Mouse (Mus musculus): Measurements from ENCODE around the gene Dnajc25. TPM values are rescaled to one million over a fixed set of nuclear protein-coding genes. Genes with fewer than 3 reads are reported as not detected.

Dnajc25 gene
- total and polyA plus RNA-seq, 3 experiments, result 5.3 to 22.1 (median 18.1) TPM

GRCm38 (mm10) chr4:59037525-59037924 is 42.7 kb downstream of the Dnajc25 start:
- 70% methylated on average over 3 of the region's 3 CpGs for WGBS
- DNase-seq, result no peak

GRCm38 (mm10) chr4:59040397-59041287 is 45.8 kb downstream of the Dnajc25 start:
- H3K9ac ChIP-seq (ENCODE audit: low read depth, low read length), result no peak overlapping the region

More at GRCm38 (mm10) chr4:59037525-59037924, 42.7 kb downstream of the Dnajc25 start:
- intact Hi-C loops (cut with DNase I), result no loop called here
- H3K9ac ChIP-seq (ENCODE audit: low read depth, low read length), result no peak overlapping the region
- H3K79me2 ChIP-seq (replicated peaks; ENCODE audit: control insufficient read depth, insufficient read depth, low read length), result no peaks in the 10 kb centered on the region; the same call in 1 of the 2 replicates
- no peak overlapping the region for H3K27ac ChIP-seq
- H3K4me1 ChIP-seq (ENCODE audit: control insufficient read depth, insufficient read depth, low read length), result peaks cover 3% of the 10 kb centered on the region; the same call in 1 of the 2 replicates
- H3K27me3 ChIP-seq (ENCODE audit: control insufficient read depth, insufficient read depth, low read length), result no peaks in the 10 kb centered on the region
- no peaks in the 10 kb centered on the region for H3K36me3 ChIP-seq (ENCODE audit: control insufficient read depth, insufficient read depth, low read length)
- TF ChIP-seq POLR2A (IDR thresholded peaks at IDR 0.05; ENCODE audit: insufficient read depth, low read depth, low read length) (no peak), EP300 (IDR thresholded peaks at IDR 0.05; ENCODE audit: insufficient read depth, low read depth, low read length) (no peak), CTCF (IDR thresholded peaks at IDR 0.05) (no peak)
- no peak overlapping the region for H3K4me3 ChIP-seq

DNA sequence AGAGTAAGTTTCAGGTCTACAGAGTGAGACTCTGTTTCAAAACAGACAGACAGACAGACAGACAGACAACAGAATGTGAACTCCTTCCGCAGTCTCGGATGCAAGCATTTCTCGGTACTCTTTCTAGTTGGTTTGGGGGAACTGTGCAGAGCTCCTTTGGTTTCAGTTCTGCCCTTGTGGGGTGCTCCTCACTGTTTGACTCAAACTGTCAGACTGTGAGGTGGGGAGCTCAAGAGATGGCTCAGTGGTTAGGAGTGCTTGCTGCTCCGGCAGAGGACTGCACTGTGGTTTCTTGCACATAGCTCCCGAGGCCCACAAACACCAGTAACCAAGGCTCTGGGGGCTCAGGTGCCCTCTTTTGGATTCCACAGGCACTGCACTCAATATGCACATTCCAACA is 48.2 kb downstream of the Dnajc25 start:
- H3K27me3 ChIP-seq (ENCODE audit: control insufficient read depth, insufficient read depth, low read length), result no peaks in the 10 kb centered on the region
- WGBS, result 92% methylated on average over 5 of the region's 5 CpGs
- no peak for DNase-seq
- intact Hi-C loops (cut with DNase I), result no loop called here
- no peaks in the 10 kb centered on the region; the same call in 1 of the 2 replicates for H3K79me2 ChIP-seq (replicated peaks; ENCODE audit: control insufficient read depth, insufficient read depth, low read length)
- no peak for TF ChIP-seq CTCF (IDR thresholded peaks at IDR 0.05)
- no peak for TF ChIP-seq EP300 (IDR thresholded peaks at IDR 0.05; ENCODE audit: insufficient read depth, low read depth, low read length)
- TF ChIP-seq POLR2A (IDR thresholded peaks at IDR 0.05; ENCODE audit: insufficient read depth, low read depth, low read length), result no peak
- no peak overlapping the region for H3K9ac ChIP-seq (ENCODE audit: low read depth, low read length)
- no peaks in the 10 kb centered on the region for H3K36me3 ChIP-seq (ENCODE audit: control insufficient read depth, insufficient read depth, low read length)
- no peaks in the 10 kb centered on the region for H3K4me1 ChIP-seq (ENCODE audit: control insufficient read depth, insufficient read depth, low read length)
- no peak overlapping the region for H3K27ac ChIP-seq
- H3K4me3 ChIP-seq, result no peak overlapping the region

More at GRCm38 (mm10) chr4:59040397-59041287, 45.8 kb downstream of the Dnajc25 start:
- Histone ChIP-seq H3K4me1 (ENCODE audit: control insufficient read depth, insufficient read depth, low read length) (peaks cover 3% of the 10 kb centered on the region; the same call in 1 of the 2 replicates), H3K4me3 (no peak overlapping the region), H3K27me3 (ENCODE audit: control insufficient read depth, insufficient read depth, low read length) (no peaks in the 10 kb centered on the region), H3K36me3 (ENCODE audit: control insufficient read depth, insufficient read depth, low read length) (no peaks in the 10 kb centered on the region), H3K27ac (no peak overlapping the region), H3K79me2 (replicated peaks; ENCODE audit: control insufficient read depth, insufficient read depth, low read length) (no peaks in the 10 kb centered on the region; the same call in 1 of the 2 replicates)
- intact Hi-C loops (cut with DNase I), result no loop called here
- DNase-seq, result no peak
- 81% methylated on average over 11 of the region's 11 CpGs for WGBS
- TF ChIP-seq POLR2A (IDR thresholded peaks at IDR 0.05; ENCODE audit: insufficient read depth, low read depth, low read length) (no peak), EP300 (IDR thresholded peaks at IDR 0.05; ENCODE audit: insufficient read depth, low read depth, low read length) (no peak), CTCF (IDR thresholded peaks at IDR 0.05) (no peak)

DNA sequence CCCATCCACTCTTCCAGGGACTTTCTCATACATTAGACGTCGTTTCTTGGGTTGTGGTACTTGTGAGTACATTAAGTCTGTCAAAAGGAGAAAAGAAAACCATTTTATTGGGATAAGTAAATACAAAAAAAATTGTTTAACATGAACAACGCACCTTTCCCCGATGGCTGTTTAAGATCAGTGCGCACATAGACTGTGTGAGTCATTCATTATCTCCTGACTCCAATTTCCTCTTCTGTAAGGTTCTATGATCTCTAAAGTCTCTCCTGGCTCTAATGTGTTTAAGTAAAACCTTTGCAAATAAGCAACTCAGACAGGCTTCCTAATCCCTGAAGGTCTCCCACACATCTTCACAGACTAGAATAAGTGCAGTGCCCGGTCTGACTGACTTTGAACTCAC is 49.0 kb downstream of the Dnajc25 start:
- intact Hi-C loops (cut with DNase I), result no loop called here
- Histone ChIP-seq H3K27me3 (ENCODE audit: control insufficient read depth, insufficient read depth, low read length) (no peaks in the 10 kb centered on the region), H3K27ac (no peak overlapping the region), H3K4me3 (no peak overlapping the region), H3K4me1 (ENCODE audit: control insufficient read depth, insufficient read depth, low read length) (no peaks in the 10 kb centered on the region), H3K36me3 (ENCODE audit: control insufficient read depth, insufficient read depth, low read length) (no peaks in the 10 kb centered on the region), H3K9ac (ENCODE audit: low read depth, low read length) (no peak overlapping the region), H3K79me2 (replicated peaks; ENCODE audit: control insufficient read depth, insufficient read depth, low read length) (no peaks in the 10 kb centered on the region; the same call in 1 of the 2 replicates)
- no peak for DNase-seq
- 83% methylated on average over 6 of the region's 6 CpGs for WGBS
- TF ChIP-seq EP300 (IDR thresholded peaks at IDR 0.05; ENCODE audit: insufficient read depth, low read depth, low read length) (no peak), POLR2A (IDR thresholded peaks at IDR 0.05; ENCODE audit: insufficient read depth, low read depth, low read length) (no peak), CTCF (IDR thresholded peaks at IDR 0.05) (no peak)

- Histone ChIP-seq H3K4me1 (ENCODE audit: control insufficient read depth, insufficient read depth, low read length) (no peaks in the 10 kb centered on the region), H3K27ac (no peak overlapping the region), H3K4me3 (no peak overlapping the region), H3K9ac (ENCODE audit: low read depth, low read length) (no peak overlapping the region), H3K79me2 (replicated peaks; ENCODE audit: control insufficient read depth, insufficient read depth, low read length) (no peaks in the 10 kb centered on the region), H3K36me3 (ENCODE audit: control insufficient read depth, insufficient read depth, low read length) (no peaks in the 10 kb centered on the region), H3K27me3 (ENCODE audit: control insufficient read depth, insufficient read depth, low read length) (no peaks in the 10 kb centered on the region)
- TF ChIP-seq EP300 (IDR thresholded peaks at IDR 0.05; ENCODE audit: insufficient read depth, low read depth, low read length), result no peak
- intact Hi-C loops (cut with DNase I), result no loop called here
- DNase-seq, result no peak
- WGBS, result 48% methylated on average over 3 of the region's 3 CpGs
Measured at GRCm38 (mm10) chr4:59047222-59047621, 52.4 kb downstream of the Dnajc25 start.

DNA sequence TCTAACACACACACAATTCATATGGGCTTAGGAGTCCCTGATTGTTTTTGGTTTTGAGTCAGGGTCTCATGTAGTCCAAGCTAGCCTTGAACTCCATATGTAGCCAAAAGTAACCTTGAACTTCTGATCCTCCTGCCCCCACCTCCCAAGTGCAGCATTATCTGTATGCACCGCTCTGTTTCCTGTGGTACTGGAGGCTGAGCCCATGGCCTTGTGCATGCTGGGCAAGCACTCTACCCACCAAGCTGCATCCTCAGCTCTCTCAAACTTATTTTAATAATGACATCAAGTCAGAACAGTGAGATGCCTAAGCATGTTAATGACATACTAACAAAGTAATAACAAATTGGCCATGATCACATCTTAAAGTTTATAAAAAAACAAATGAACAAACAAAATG is 56.2 kb downstream of the Dnajc25 start:
- no peak for DNase-seq
- intact Hi-C loops (cut with DNase I), result no loop called here
- no peak overlapping the region for H3K27ac ChIP-seq
- TF ChIP-seq POLR2A (IDR thresholded peaks at IDR 0.05; ENCODE audit: insufficient read depth, low read depth, low read length) (no peak), CTCF (IDR thresholded peaks at IDR 0.05) (no peak), EP300 (IDR thresholded peaks at IDR 0.05; ENCODE audit: insufficient read depth, low read depth, low read length) (no peak)
- H3K36me3 ChIP-seq (ENCODE audit: control insufficient read depth, insufficient read depth, low read length), result no peaks in the 10 kb centered on the region
- H3K4me1 ChIP-seq (ENCODE audit: control insufficient read depth, insufficient read depth, low read length), result no peaks in the 10 kb centered on the region
- 83% methylated on average over 1 of the region's 1 CpGs for WGBS
- H3K79me2 ChIP-seq (replicated peaks; ENCODE audit: control insufficient read depth, insufficient read depth, low read length), result no peaks in the 10 kb centered on the region
- H3K4me3 ChIP-seq, result no peak overlapping the region
- H3K27me3 ChIP-seq (ENCODE audit: control insufficient read depth, insufficient read depth, low read length), result no peaks in the 10 kb centered on the region
- no peak overlapping the region for H3K9ac ChIP-seq (ENCODE audit: low read depth, low read length)

All from heart, adult 2 months (tissue).